Mouse (Mus musculus): ENCODE measurements around the gene Gm15294.

Gene Gm15294

DNA sequence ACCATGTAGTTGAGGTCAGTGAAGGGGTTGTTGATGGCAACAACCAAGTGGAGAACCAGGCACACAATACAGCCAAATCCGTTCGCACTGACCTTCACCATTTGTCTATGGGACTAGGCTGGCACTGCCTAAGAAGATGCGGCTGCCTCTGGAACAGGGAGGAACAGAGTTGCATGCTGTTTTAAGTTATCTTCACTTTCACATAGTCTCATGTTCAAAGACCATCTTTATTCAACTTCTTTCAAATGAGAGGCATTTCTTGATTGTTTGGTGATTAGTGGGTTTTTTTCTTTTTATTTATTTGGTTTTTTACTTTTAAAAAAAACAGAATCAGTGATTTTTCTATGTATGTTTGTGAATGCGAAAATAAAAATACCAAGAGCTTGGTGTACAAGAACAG lies at the start of gene Gm15294:
Gene Gm15294 (minus strand): TSS at position 101 of the 400 bp plus-strand sequence.
- DNase-seq (ENCODE audit: low read depth, low spot score) = no peak

GRCm38 (mm10) chrX:141884336-141885048 lies 9.5 kb upstream of the Gm15294 start:
- no peak for DNase-seq (ENCODE audit: low read depth, low spot score)

DNA sequence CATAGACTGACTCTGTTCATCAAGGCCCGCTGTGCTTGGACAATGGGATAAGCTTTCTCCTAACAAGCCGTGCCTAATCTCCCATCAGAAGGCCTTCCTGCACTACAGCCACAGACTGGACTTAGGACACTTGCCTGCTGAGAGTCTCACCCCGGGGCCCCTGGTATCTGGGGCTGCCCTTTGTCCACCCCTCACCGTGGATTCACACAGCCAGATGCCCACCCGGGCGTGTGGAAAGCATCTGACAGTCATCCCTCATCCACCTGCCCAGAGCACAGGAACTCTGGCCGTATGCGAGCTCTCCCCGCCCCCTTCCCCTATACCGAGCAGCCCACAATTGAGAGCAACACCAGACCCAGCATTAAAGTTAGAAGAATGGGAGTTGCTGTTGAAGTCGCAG lies 1.0 kb downstream of the Gm15294 start:
- DNase-seq (ENCODE audit: low read depth, low spot score) = no peak

GRCm38 (mm10) chrX:141873597-141873996 lies 1.4 kb downstream of the Gm15294 start:
- DNase-seq (ENCODE audit: low read depth, low spot score) = no peak

GRCm38 (mm10) chrX:141855684-141856396 lies 19.2 kb downstream of the Gm15294 start:
- DNase-seq (ENCODE audit: low read depth, low spot score) = no peak
